Mouse (Mus musculus) midbrain, embryonic 16.5 days (tissue): ENCODE data around the gene Prox1. TPM values are rescaled to one million over a fixed set of nuclear protein-coding genes. Genes with fewer than 3 reads are reported as not detected.

ENCODE experiments used
- ATAC-seq: fragments of 200-750 bp; cut with Nextera tagmentation; 2 replicates; pipeline ENCODE4 v1.8.0; 2017; ENCODE audit warnings: moderate TSS enrichment
- H3K27ac ChIP-seq: fragments of 300-500 bp; sonication (generic); 2 replicates; pipeline ENCODE4 v1.5.1; 2014; ENCODE audit warnings: mild to moderate bottlenecking, low read length, mixed read lengths
- H3K27me3 ChIP-seq: fragments of 300-500 bp; sonication (generic); 2 replicates; pipeline ENCODE4 v1.6.1; 2014; ENCODE audit warnings: low read depth, low read length, mixed read lengths; ENCODE audit not compliant: control insufficient read depth, insufficient read depth
- H3K36me3 ChIP-seq: fragments of 300-500 bp; sonication (generic); 2 replicates; pipeline ENCODE4 v1.6.1; 2014; ENCODE audit warnings: mild to moderate bottlenecking, low read length, moderate library complexity, mixed read lengths; ENCODE audit not compliant: control insufficient read depth, insufficient read depth
- H3K4me1 ChIP-seq: fragments of 300-500 bp; sonication (generic); 2 replicates; pipeline ENCODE4 v1.6.1; 2014; ENCODE audit warnings: mild to moderate bottlenecking, low read length, mixed read lengths; ENCODE audit not compliant: control insufficient read depth, insufficient read depth
- H3K4me2 ChIP-seq: fragments of 300-500 bp; sonication (generic); 2 replicates; pipeline ENCODE4 v1.6.1; 2014; ENCODE audit warnings: mild to moderate bottlenecking, low read length, mixed read lengths
- H3K4me3 ChIP-seq: fragments of 300-500 bp; sonication (generic); 2 replicates; pipeline ENCODE4 v1.5.1; 2014; ENCODE audit warnings: low read depth, mild to moderate bottlenecking, low read length, moderate library complexity, mixed read lengths
- H3K9ac ChIP-seq: fragments of 300-500 bp; sonication (generic); 2 replicates; pipeline ENCODE4 v1.6.1; 2014; ENCODE audit warnings: low read depth, low read length, mixed read lengths
- H3K9me3 ChIP-seq: fragments of 300-500 bp; sonication (generic); replicated peaks from 2 replicates; pipeline ENCODE4 v1.6.1; 2014; ENCODE audit warnings: mild to moderate bottlenecking, low read length, mixed read lengths; ENCODE audit not compliant: control insufficient read depth, poor library complexity, severe bottlenecking
- WGBS: fragments of 180-500 bp; shearing (Covaris S2); extraction: QIAGEN DNeasy Blood & Tissue Kit; methylation state at CpG from one replicate; pipeline ENCODE4 v1.1.7; 2014; 5-methylcytosine and 5-hydroxymethylcytosine counted together
- polyA plus RNA-seq: library from polyadenylated mRNA; unstranded; fragments of >200 nt; fragmentation: Nextera tagmentation; extraction: Ambion mirVana; gene quantifications from 2 replicates; pipeline ENCODE4 v1.2.1, GENCODE M21; 2015

Gene Prox1
- polyA plus RNA-seq, 1 experiment from 2014 or later, result 15.9 TPM

- WGBS, result 76% methylated on average over 9 of the region's 9 CpGs
- H3K36me3 ChIP-seq, result no peaks in the 10 kb centered on the region
- no peak overlapping the region for H3K27ac ChIP-seq
- H3K9ac ChIP-seq, result no peak overlapping the region
- H3K27me3 ChIP-seq, result no peaks in the 10 kb centered on the region
- H3K4me3 ChIP-seq, result no peak overlapping the region
- no peak for ATAC-seq
- peaks cover 15% of the 10 kb centered on the region for H3K4me1 ChIP-seq
- H3K4me2 ChIP-seq, result no peak overlapping the region
- H3K9me3 ChIP-seq, result no peaks in the 10 kb centered on the region
These were observed 26.9 kb downstream of the Prox1 start for GRCm38 (mm10) chr1:190143593-190143992.

GRCm38 (mm10) chr1:190142584-190142983 is 27.9 kb downstream of the Prox1 start:
- Histone ChIP-seq H3K27ac (no peak overlapping the region), H3K9ac (no peak overlapping the region), H3K4me2 (no peak overlapping the region), H3K9me3 (no peaks in the 10 kb centered on the region), H3K4me1 (peaks cover 13% of the 10 kb centered on the region; the same call in 1 of the 2 replicates), H3K4me3 (no peak overlapping the region), H3K27me3 (peaks cover 2% of the 10 kb centered on the region; the same call in 1 of the 2 replicates), H3K36me3 (no peaks in the 10 kb centered on the region)
- no peak for ATAC-seq
- WGBS, result 58% methylated on average over 4 of the region's 4 CpGs

GRCm38 (mm10) chr1:190140519-190140918 is 30.0 kb downstream of the Prox1 start:
- Histone ChIP-seq H3K9me3 (no peaks in the 10 kb centered on the region), H3K9ac (no peak overlapping the region)
- no peak for ATAC-seq

GRCm38 (mm10) chr1:190139711-190140405 is 30.7 kb downstream of the Prox1 start:
- H3K4me2 ChIP-seq, result no peak overlapping the region
- WGBS, result 55% methylated on average over 13 of the region's 13 CpGs

More at GRCm38 (mm10) chr1:190140519-190140918, 30.0 kb downstream of the Prox1 start:
- Histone ChIP-seq H3K4me1 (peaks cover 12% of the 10 kb centered on the region; the same call in 1 of the 2 replicates), H3K27me3 (peaks cover 2% of the 10 kb centered on the region; the same call in 1 of the 2 replicates), H3K4me2 (no peak overlapping the region), H3K4me3 (no peak overlapping the region), H3K36me3 (no peaks in the 10 kb centered on the region), H3K27ac (no peak overlapping the region)
- 19% methylated on average over 6 of the region's 6 CpGs for WGBS

GRCm38 (mm10) chr1:190137943-190138342 is 32.6 kb downstream of the Prox1 start:
- Histone ChIP-seq H3K4me3 (no peak overlapping the region), H3K4me1 (peaks cover 12% of the 10 kb centered on the region; the same call in 1 of the 2 replicates), H3K36me3 (no peaks in the 10 kb centered on the region), H3K27ac (peak overlapping the region; percentile 48), H3K4me2 (no peak overlapping the region), H3K27me3 (peaks cover 2% of the 10 kb centered on the region; the same call in 1 of the 2 replicates), H3K9ac (no peak overlapping the region), H3K9me3 (no peaks in the 10 kb centered on the region)
- 46% methylated on average over 10 of the region's 10 CpGs for WGBS
- ATAC-seq, result peak; percentile 50; the same call in 1 of the 2 replicates

More at GRCm38 (mm10) chr1:190139711-190140405, 30.7 kb downstream of the Prox1 start:
- H3K9me3 ChIP-seq, result no peaks in the 10 kb centered on the region
- no peak overlapping the region for H3K4me3 ChIP-seq
- peaks cover 12% of the 10 kb centered on the region; the same call in 1 of the 2 replicates for H3K4me1 ChIP-seq
- no peak overlapping the region; the same call in 1 of the 2 replicates for H3K27ac ChIP-seq
- H3K9ac ChIP-seq, result no peak overlapping the region
- peaks cover 2% of the 10 kb centered on the region; the same call in 1 of the 2 replicates for H3K27me3 ChIP-seq
- no peaks in the 10 kb centered on the region for H3K36me3 ChIP-seq
- no peak for ATAC-seq

GRCm38 (mm10) chr1:190132897-190133296 is 37.6 kb downstream of the Prox1 start:
- ATAC-seq, result no peak
- no peak overlapping the region for H3K4me3 ChIP-seq
- H3K9ac ChIP-seq, result no peak overlapping the region
- 54% methylated on average over 4 of the region's 4 CpGs for WGBS
- no peak overlapping the region for H3K4me2 ChIP-seq
- no peaks in the 10 kb centered on the region for H3K9me3 ChIP-seq
- H3K36me3 ChIP-seq, result no peaks in the 10 kb centered on the region
- no peaks in the 10 kb centered on the region for H3K27me3 ChIP-seq
- H3K27ac ChIP-seq, result no peak overlapping the region
- H3K4me1 ChIP-seq, result peaks cover 14% of the 10 kb centered on the region

GRCm38 (mm10) chr1:190130888-190131287 is 39.6 kb downstream of the Prox1 start:
- 66% methylated on average over 4 of the region's 4 CpGs for WGBS
- Histone ChIP-seq H3K4me2 (no peak overlapping the region), H3K9me3 (no peaks in the 10 kb centered on the region), H3K27ac (no peak overlapping the region), H3K4me1 (peaks cover 15% of the 10 kb centered on the region), H3K9ac (no peak overlapping the region), H3K4me3 (no peak overlapping the region), H3K36me3 (no peaks in the 10 kb centered on the region), H3K27me3 (no peaks in the 10 kb centered on the region)
- ATAC-seq, result no peak

- Histone ChIP-seq H3K36me3 (no peaks in the 10 kb centered on the region), H3K27ac (no peak overlapping the region), H3K9me3 (no peaks in the 10 kb centered on the region), H3K4me3 (no peak overlapping the region), H3K27me3 (no peaks in the 10 kb centered on the region), H3K4me2 (no peak overlapping the region), H3K4me1 (peaks cover 15% of the 10 kb centered on the region), H3K9ac (no peak overlapping the region)
- ATAC-seq, result no peak
- 50% methylated on average over 7 of the region's 7 CpGs for WGBS
These were observed 41.0 kb downstream of the Prox1 start for GRCm38 (mm10) chr1:190129553-190129952.

GRCm38 (mm10) chr1:190128674-190129322 is 41.7 kb downstream of the Prox1 start:
- H3K36me3 ChIP-seq, result no peaks in the 10 kb centered on the region
- 9% methylated on average over 12 of the region's 12 CpGs for WGBS
- no peaks in the 10 kb centered on the region for H3K9me3 ChIP-seq
- ATAC-seq, result 0 out of 2 replicates have a peak, but pooled peaks have one; percentile 51
- no peak overlapping the region for H3K27ac ChIP-seq
- H3K4me2 ChIP-seq, result peak overlapping the region; percentile 2; the same call in 1 of the 2 replicates
- H3K4me1 ChIP-seq, result peaks cover 15% of the 10 kb centered on the region
- no peaks in the 10 kb centered on the region for H3K27me3 ChIP-seq
- H3K4me3 ChIP-seq, result no peak overlapping the region
- no peak overlapping the region for H3K9ac ChIP-seq
